Mouse (Mus musculus) thymus, postnatal 4 days (tissue): ENCODE results near the gene Tex30.
A peak's percentile ranks its signal among the peaks of the same experiment; 100 is the strongest.
"Not testable (repeated sequence)": the region's sequence is repeated elsewhere in the genome, so short reads cannot be mapped to it uniquely, and the experiment has no call there.

Experiments
- DNase-seq: peaks from one replicate; pipeline ENCODE4 v3.0.0; 2021

Tex30 gene

DNA sequence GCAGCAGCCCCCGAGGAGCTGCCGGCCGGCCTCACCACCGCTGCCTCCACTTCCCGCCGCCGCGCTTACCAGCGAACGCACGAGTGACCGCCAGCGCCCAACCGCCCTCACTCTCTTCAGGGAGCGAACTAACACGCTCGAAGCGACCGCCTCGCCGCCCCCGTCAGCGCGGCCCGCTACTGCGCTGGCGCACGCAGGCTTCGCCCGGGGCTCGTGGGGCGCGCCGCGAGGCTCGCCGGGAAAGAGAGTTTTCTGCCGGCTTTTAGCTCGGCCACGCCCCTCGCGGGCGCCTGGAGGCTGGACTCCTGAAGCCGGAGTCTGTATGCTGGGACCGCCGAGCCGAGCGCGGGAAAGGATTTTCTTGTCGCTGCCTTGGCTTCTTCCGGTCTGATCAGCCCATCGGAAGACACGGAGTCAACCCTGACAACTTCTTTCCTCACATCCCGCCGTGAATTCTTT is at the start of gene Tex30:
Gene Tex30, minus strand, starts transcription at position 183 of the 459 bp plus-strand sequence.
- peak; percentile 95 for DNase-seq

- DNase-seq = no peak
Measured at GRCm38 (mm10) chr1:44148706-44149105, 46.5 kb upstream of the Tex30 start.

DNA sequence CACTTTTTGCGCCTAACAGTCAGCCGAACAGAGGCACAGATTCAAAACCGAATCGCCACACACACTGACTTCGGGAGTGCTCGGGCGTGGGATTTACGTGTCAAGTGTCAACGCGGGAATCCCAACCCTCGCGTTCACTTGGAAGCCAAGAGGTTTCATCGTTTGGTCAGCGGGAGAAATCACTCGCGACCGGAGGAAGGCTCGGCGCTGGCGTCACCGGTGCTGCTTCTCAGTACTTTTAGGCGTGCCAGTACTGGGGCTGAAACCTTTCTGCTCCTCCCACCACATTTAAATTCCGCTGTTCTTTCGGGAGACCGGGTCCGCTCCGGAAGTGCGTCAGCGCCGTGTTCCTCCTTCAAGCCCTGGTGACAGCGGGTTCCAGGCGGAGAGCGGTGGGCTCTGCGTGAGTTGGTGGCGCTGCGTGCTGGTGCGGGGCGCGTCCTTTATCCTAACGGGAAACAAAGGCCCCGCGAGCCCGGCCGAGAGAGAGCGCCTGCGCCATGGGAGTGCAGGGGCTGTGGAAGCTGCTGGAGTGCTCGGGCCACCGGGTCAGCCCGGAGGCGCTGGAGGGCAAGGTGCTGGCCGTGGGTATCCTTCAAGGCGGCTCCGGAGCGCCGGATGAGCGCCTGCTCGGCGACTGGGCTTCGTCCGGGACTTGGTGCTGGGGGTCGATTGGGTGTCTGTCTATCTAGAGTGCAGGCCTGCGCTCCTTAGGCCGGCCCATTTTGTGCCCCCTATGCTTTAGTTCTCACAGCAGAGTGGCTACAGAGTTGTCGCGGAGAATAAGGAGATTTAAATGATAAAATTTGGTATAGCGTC is 45.5 kb upstream of the Tex30 start, which contains the start of gene Ercc5:
Gene Ercc5, plus strand, starts transcription at position 182 of the 819 bp plus-strand sequence.
- peak; percentile 82 for DNase-seq

DNA sequence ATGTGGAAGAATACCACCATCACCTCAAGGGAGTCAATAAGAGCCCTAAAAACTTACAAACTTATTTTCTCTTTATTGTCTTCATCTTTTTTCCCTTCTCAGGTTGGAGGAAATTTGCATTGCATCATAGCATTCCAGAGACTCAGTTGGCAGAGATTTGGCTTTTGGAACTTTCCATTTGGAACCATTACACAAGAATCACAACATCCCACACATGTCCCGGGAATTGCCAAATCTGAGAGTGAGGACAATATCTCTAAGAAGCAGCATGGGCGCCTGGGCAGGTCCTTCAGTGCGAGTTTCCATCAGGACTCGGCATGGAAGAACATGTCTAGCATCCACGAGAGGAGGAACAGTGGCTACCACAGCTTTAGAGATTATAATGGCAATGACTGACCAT is 40.5 kb upstream of the Tex30 start:
- DNase-seq = no peak

DNA sequence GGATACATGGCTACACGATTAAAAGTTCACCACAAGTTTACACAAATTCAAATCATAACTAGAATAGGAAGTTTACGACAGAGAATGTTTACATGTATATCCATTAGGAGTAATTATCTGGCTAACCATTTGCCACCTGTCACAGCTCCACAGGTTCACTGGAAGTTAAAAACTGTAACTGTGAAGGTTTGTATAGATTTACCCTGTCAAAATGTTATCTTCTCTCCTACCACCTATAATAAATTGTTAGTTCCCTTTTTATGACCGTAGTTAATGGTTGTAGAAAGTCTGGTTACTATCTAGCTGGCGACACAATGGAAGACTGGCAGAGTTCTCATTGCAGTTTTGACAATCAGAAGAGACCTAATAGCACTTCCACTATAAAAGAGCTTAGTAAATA is 38.0 kb upstream of the Tex30 start:
- DNase-seq = no peak

- no peak for DNase-seq
Measured at GRCm38 (mm10) chr1:44129929-44130581, 27.8 kb upstream of the Tex30 start.

GRCm38 (mm10) chr1:44125590-44125989 is 23.3 kb upstream of the Tex30 start:
- DNase-seq = no peak

DNA sequence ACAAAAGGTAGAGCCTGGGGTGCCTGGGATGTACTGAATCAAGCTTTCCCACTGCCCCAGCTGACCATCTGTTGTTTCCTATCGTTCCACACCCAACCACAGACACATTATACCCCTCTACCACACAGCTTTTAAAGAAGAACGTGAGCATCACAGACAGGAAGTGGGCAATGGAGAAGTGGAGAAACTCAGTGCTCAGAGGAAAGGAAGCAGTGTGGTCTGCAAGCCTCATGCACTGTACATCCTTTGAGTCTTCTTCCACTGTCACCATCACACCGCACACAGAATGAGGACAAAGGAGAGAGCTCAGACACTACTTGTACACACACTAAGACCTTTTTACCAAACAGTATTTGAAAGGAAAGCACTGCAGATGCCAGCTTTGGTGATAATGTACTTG is 20.0 kb upstream of the Tex30 start:
- peak; percentile 26 for DNase-seq

- no peak for DNase-seq
Measured at GRCm38 (mm10) chr1:44120074-44120406, 17.8 kb upstream of the Tex30 start.

DNA sequence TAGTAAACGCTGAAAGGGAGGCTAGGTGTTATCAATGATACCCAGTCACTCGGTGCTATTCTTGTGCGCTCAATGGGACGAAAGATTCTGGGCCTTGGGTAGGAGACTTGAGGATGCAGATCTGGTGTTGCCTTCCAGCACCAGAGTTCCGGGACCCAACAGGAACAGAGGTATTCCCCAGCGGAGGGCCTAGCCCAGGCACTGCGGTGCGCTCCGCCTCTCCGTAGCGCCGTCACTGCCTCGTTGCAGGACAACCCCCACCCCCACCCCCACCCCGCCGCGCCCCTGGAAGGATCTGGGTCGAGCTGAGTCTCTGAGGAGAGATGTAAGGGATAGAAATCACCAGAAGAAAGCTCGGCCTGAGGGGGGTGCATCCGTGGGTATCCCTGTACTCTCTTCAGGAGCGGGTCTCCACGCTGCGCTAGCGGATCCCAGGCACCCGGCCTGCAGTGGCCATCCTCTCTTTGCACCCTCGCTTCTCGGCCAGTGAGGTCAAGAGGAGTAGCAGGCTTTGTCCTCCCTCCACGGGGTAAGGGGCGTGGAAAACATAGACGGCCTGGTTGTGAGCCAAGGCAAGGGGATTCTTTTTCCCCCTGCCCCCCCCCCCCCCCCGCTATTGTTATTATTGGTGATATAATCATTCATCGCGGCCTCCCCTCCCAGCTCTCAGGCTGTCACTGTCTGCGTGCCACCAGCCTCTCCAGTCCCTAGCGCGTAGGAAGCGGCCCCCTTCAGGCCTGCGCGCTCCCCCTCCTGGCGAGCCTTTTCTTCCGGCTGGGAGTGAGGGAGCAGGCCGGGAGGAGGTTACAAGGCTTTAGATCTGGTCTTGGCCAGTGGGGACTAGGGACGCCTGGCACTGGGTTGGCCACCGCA is 17.2 kb upstream of the Tex30 start:
- peak; percentile 86 for DNase-seq

DNA sequence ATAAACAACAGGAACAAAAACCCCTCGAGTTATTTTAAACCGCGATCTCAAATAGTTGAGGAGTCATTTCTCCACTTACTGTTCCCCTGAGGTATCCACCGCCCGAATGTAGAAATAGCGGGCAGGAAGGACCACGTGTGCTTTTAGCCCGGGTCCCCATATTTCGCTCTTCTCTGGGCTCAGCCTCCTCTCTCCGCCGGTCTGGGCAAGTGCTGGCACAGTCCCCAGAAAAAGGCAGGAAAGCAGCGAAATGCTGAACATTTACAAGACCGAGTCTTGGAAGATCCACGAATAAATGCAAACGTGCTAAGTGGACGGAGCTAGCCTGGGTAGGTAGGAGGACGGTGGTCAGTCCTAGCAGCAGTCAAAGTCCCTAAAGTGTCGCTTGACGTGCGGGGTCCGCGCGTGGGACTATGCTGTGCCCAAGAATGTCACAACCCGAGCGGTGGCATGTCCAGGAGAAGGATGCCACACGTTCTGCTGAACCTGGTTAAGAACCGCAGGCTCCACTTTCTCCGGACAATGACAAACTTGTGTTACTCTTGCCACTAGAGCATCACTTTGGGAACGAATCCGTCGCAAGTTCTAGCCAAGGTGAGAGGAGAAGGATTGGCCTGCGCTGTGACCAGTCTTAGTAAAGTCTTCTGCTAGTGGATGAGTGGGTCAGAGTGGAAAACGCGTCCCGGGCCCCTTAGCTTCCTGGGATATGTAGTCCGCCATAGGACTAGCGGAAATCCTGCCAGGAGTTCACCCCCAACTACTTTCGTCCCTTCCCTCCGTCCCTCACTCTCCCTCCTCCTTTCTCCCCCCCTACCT is 16.2 kb upstream of the Tex30 start, which contains the start of the genes Kdelc1 and Bivm:
Gene Kdelc1, minus strand, starts transcription at position 570 of the 816 bp plus-strand sequence.
Gene Bivm, plus strand, starts transcription at position 719 of the 816 bp plus-strand sequence.
- peak; percentile 71 for DNase-seq

- DNase-seq = no peak
Measured at GRCm38 (mm10) chr1:44117571-44117970, 15.3 kb upstream of the Tex30 start.

DNA sequence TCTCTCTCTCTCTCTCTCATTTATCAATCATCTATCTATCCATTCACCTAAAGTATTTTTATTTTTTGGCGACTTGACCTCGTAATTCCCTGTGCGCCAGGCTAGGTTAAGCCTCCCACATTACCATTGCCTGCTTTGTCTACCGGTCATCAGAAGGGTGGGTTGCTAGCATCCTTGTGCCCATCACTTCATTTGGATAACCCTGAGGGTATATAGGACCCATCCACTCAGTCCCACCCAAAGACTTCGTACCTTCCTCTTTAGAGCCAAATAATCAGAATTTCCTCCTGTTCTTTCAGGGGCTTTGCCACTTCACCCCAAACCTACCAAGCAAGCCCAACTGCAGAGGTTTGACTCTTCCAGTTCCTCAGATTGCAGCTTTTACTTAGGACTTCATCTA is 698 bp upstream of the Tex30 start:
- peak; percentile 12 for DNase-seq

- peak; percentile 66 for DNase-seq
Measured at GRCm38 (mm10) chr1:44101448-44102225, 604 bp downstream of the Tex30 start.

- peak; percentile 74 for DNase-seq
Measured at GRCm38 (mm10) chr1:44064625-44065024, 37.6 kb downstream of the Tex30 start.

DNA sequence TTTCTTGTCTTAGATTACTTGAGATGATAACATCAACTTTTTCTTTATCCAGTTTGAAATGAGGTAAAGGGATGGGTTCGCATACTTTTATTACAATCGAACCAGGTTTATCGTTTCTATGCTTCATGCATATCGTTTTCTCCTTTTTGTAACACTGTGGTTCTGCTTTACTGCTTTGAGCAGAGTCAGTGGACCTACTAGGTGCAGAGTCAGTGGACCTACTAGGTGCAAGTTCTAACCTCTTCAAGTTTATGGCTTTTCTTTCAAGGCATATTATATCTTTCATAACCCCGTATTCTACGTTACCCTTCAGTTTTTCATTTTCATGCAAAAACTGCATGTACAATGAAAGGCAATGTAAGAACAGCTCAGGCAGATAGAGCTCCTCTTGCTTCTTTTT is 38.8 kb downstream of the Tex30 start:
- DNase-seq = no peak

GRCm38 (mm10) chr1:44061836-44062235 is 40.4 kb downstream of the Tex30 start, which contains the start of gene Gm8251:
TSS of gene Gm8251 (minus strand) at chr1:44061936.
- DNase-seq = no peak

- no peak for DNase-seq
Measured at GRCm38 (mm10) chr1:44057805-44058204, 44.4 kb downstream of the Tex30 start.

DNA sequence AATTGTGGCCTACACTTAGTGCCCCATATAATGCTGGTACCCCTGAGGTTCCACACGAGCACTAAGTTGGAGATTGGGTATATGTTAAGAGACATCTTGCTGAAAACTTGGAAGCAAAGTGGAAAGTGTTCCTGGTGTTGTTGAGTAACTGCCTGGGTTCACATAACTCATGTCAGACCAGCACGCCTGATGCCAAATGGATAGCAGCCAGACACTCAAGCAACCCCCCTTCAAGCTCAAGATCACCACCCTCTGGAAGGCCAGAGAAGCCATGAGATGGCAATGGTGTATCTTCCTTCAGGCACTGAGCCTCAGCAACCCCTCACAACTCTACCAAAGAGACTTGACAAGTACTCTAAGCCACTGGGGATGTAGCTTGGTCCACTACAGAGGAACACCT is 55.7 kb downstream of the Tex30 start:
- DNase-seq = no peak

GRCm38 (mm10) chr1:44045689-44046088 is 56.6 kb downstream of the Tex30 start:
- not testable (repeated sequence) for DNase-seq

GRCm38 (mm10) chr1:44042555-44042915 is 59.7 kb downstream of the Tex30 start:
- no peak for DNase-seq
